Mouse (Mus musculus) heart, embryonic 16.5 days (tissue): ENCODE data around the gene Flrt2. TPM values are rescaled to one million over a fixed set of nuclear protein-coding genes. Genes with fewer than 3 reads are reported as not detected.
A peak's percentile ranks its signal among the peaks of the same experiment; 100 is the strongest.

Experiments used
- ATAC-seq: fragments of 200-750 bp; cut with Nextera tagmentation; replicated peaks from 2 replicates; pipeline ENCODE4 v1.8.0; 2017; ENCODE audit warnings: moderate number of reproducible peaks; ENCODE audit not compliant: insufficient read depth, low FRiP score; ENCODE audit errors: extremely low read depth
- H3K27ac ChIP-seq: fragments of 300-500 bp; sonication (generic); 2 replicates; pipeline ENCODE4 v1.5.1; 2014; ENCODE audit warnings: mild to moderate bottlenecking, low read length, control low read depth, moderate library complexity
- H3K27me3 ChIP-seq: fragments of 300-500 bp; sonication (generic); 2 replicates; pipeline ENCODE4 v1.6.1; 2014; ENCODE audit warnings: low read length, mixed read lengths; ENCODE audit not compliant: control insufficient read depth, insufficient read depth
- H3K36me3 ChIP-seq: fragments of 300-500 bp; sonication (generic); 2 replicates; pipeline ENCODE4 v1.6.1; 2014; ENCODE audit not compliant: control insufficient read depth, insufficient read depth
- H3K4me1 ChIP-seq: fragments of 300-500 bp; sonication (generic); 2 replicates; pipeline ENCODE4 v1.6.1; 2014; ENCODE audit warnings: low read length, mixed read lengths; ENCODE audit not compliant: control insufficient read depth, insufficient read depth
- H3K4me2 ChIP-seq: fragments of 300-500 bp; sonication (generic); 2 replicates; pipeline ENCODE4 v1.6.1; 2014; ENCODE audit warnings: low read depth, mild to moderate bottlenecking, control low read depth, low read length
- H3K4me3 ChIP-seq: fragments of 300-500 bp; sonication (generic); 2 replicates; pipeline ENCODE4 v1.5.1; 2014; ENCODE audit warnings: mild to moderate bottlenecking, control low read depth, low read length
- H3K9ac ChIP-seq: fragments of 300-500 bp; sonication (generic); 2 replicates; pipeline ENCODE4 v1.6.1; 2014; ENCODE audit warnings: low read length, control low read depth
- H3K9me3 ChIP-seq: fragments of 300-500 bp; sonication (generic); replicated peaks from 2 replicates; pipeline ENCODE4 v1.6.1; 2016; ENCODE audit warnings: low read length; ENCODE audit not compliant: control insufficient read depth
- WGBS: fragments of 180-500 bp; shearing (Covaris S2); extraction: QIAGEN DNeasy Blood & Tissue Kit; methylation state at CpG from one replicate; pipeline ENCODE4 v1.1.7; 2014; 5-methylcytosine and 5-hydroxymethylcytosine counted together
- polyA plus RNA-seq: library from polyadenylated mRNA; unstranded; fragments of >200 nt; fragmentation: Nextera tagmentation; extraction: Ambion mirVana; gene quantifications from 2 replicates; pipeline ENCODE4 v1.2.1, GENCODE M21; 2015

The Flrt2 gene
- polyA plus RNA-seq, 1 experiment from 2014 or later = 14.4 TPM

DNA sequence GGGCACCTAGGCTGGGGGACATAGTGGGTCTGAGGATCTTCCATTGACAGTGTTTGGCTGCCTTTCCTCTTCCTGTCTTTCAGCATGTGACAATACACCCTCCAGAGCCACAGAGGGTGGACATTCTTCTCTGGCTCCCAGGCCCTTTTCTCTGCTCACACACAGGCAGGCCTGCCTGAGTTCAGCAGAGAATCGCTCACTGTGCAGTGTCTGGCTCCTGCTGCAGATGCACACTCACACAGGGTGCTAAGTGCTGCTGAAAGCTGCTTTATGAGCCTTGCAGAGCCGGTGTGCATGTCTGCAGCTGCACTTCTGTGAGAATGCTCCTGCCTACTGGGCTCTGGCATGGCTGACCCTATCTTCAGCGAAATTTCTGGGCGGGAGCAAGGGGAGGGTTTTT is 52.3 kb downstream of the Flrt2 start:
- H3K36me3 ChIP-seq = no peaks in the 10 kb centered on the region
- no peaks in the 10 kb centered on the region for H3K27me3 ChIP-seq
- H3K9me3 ChIP-seq = no peaks in the 10 kb centered on the region
- peaks cover 24% of the 10 kb centered on the region for H3K4me1 ChIP-seq
- H3K9ac ChIP-seq = peak overlapping the region; percentile 34; the same call in 1 of the 2 replicates
- H3K4me2 ChIP-seq = peak overlapping the region; percentile 19; the same call in 1 of the 2 replicates
- WGBS = 31% methylated on average over 4 of the region's 4 CpGs
- peak; percentile 65 for ATAC-seq
- H3K4me3 ChIP-seq = no peak overlapping the region
- H3K27ac ChIP-seq = peak overlapping the region; percentile 16; the same call in 1 of the 2 replicates

DNA sequence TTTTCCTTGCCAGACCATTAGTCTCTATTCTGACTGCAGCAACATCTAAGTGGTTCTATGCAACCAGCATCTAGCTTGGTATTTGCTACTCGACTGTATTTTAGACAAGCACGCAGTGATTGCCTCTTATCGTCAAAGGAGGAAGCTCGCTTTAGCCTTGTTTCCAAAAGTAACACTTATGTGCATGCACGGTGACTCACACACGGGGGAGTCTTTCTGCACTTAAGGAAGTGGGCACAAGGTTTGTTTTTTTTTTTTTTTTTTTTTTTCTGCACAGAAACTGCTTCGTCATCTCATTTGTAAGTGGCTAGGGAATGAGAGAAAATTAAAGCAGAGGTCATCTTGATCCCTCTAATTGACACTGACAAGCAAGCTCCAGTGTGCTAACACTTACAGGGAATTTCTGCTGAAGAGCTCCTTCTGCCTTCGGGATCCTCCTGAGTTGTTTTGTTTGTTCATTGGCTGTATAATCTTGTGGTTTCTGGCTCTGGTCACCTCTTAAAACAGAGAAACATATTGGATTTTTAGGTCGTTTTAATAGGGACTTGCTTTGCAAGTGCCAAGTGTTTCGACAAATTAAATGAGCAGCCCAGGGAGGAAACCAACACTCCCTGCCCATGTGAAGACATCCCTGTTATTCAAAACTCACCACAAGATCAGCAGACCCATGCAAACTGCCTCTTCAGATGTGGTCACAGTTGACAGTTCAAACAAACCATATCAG is 55.0 kb downstream of the Flrt2 start:
- 25% methylated on average over 10 of the region's 10 CpGs for WGBS

DNA sequence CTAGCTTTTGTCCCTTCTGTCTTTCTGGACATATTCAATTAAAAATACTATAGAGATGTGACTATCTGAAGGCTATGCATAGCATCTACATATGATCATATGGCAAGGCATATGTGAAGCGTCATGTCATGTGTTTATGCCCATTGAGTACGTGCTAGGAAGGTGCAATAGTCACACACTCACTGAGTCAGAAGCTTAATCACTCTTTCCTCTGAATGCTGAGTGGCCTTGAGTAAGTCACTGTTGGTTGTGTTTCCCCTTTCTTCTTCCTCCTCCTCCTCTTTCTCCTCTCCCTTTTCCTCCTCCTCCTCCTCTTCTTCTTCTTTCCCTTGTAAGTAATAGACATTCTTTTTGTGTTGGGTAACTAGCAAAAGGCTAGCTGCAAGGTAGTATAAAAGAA is 56.7 kb downstream of the Flrt2 start:
- Histone ChIP-seq H3K4me1 (peaks cover 22% of the 10 kb centered on the region), H3K4me3 (no peak overlapping the region), H3K27ac (no peak overlapping the region), H3K36me3 (no peaks in the 10 kb centered on the region), H3K9ac (no peak overlapping the region), H3K9me3 (no peaks in the 10 kb centered on the region), H3K27me3 (no peaks in the 10 kb centered on the region), H3K4me2 (no peak overlapping the region)
- no peak for ATAC-seq
- 82% methylated on average over 2 of the region's 2 CpGs for WGBS

More for the DNA sequence above, 55.0 kb downstream of the Flrt2 start:
- Histone ChIP-seq H3K4me3 (no peak overlapping the region), H3K9me3 (no peaks in the 10 kb centered on the region), H3K27ac (peak overlapping the region; percentile 51; the same call in 1 of the 2 replicates), H3K4me2 (peak overlapping the region; percentile 37), H3K4me1 (peaks cover 26% of the 10 kb centered on the region), H3K27me3 (no peaks in the 10 kb centered on the region), H3K9ac (no peak overlapping the region), H3K36me3 (no peaks in the 10 kb centered on the region)
- ATAC-seq = 0 out of 2 replicates have a peak, but pooled peaks have one; percentile 49

DNA sequence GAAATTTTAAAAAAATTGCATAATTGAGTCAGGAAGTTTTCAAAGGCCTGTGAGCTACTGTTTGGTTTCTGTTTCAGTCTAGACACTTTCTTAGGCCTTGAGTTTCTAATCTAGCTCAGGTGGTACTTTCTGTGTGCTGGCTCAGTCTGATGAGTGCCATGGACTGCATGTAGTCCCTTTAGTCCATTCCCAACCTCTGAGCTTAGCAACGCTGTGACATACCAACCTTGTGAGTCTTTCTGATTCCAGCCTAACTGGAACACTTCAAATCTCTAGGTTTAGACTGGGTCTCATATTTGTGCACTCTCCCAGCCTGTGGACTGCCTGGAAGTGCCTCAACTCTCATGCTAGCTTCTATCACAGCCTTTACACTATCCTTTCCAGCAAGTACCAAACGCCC is 57.2 kb downstream of the Flrt2 start:
- Histone ChIP-seq H3K4me2 (no peak overlapping the region), H3K27me3 (no peaks in the 10 kb centered on the region), H3K4me3 (no peak overlapping the region), H3K27ac (no peak overlapping the region), H3K9me3 (no peaks in the 10 kb centered on the region), H3K9ac (no peak overlapping the region), H3K4me1 (peaks cover 19% of the 10 kb centered on the region), H3K36me3 (no peaks in the 10 kb centered on the region)
- no peak for ATAC-seq
- 70% methylated on average over 2 of the region's 2 CpGs for WGBS

DNA sequence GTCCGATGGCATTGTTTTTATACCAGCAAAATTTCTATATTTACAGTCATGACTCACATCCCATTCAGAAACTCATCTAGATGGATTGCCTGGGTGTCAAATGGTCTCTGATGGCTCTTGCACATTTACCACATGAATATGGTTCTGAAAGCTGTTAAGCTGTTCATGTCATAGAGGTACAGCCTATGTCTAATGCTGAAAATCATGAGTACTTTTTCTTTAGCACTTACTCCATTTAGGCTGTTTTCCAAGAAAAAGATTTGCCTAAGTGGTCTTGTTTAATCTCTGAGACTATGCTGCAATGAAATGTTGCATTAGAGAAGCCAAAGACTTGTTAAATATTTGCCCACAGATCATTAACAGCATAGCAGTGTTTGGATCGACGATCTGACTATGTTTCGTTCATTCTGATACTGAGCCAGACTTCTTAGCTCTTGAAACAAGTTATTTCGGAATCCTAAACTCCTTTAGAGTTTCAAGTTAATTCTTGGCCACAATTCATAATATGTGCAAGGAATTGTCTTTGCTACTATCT is 67.3 kb downstream of the Flrt2 start:
- no peak overlapping the region for H3K27ac ChIP-seq
- H3K9me3 ChIP-seq = no peaks in the 10 kb centered on the region
- no peak overlapping the region for H3K4me3 ChIP-seq
- H3K9ac ChIP-seq = no peak overlapping the region
- no peaks in the 10 kb centered on the region for H3K27me3 ChIP-seq
- WGBS = 83% methylated on average over 5 of the region's 5 CpGs
- no peak for ATAC-seq
- H3K4me1 ChIP-seq = no peaks in the 10 kb centered on the region
- H3K36me3 ChIP-seq = no peaks in the 10 kb centered on the region
- H3K4me2 ChIP-seq = no peak overlapping the region

DNA sequence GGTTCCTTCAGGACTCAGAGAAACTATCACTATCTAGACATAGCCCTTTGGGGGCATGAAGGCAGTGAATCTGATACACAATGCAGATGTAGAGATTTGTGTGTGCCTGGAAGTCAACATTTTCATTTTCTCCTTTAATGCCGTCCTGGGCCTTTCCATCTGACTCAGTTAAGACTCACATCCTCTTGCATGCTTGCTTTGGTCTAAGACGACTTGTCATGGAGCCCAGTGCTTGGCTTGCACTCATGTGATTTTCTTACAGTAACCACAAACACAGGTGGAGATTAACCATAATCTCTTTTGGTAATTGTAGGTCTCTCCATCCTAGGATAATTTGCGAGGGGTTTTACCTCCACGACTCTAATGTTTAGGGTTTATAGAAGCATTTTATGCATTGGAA is 73.2 kb downstream of the Flrt2 start:
- 79% methylated on average over 4 of the region's 4 CpGs for WGBS
- no peak overlapping the region for H3K27ac ChIP-seq
- ATAC-seq = no peak
- H3K4me1 ChIP-seq = peaks cover 3% of the 10 kb centered on the region; the same call in 1 of the 2 replicates
- no peaks in the 10 kb centered on the region for H3K27me3 ChIP-seq
- no peak overlapping the region for H3K4me2 ChIP-seq
- H3K36me3 ChIP-seq = no peaks in the 10 kb centered on the region
- H3K9ac ChIP-seq = no peak overlapping the region
- no peak overlapping the region for H3K4me3 ChIP-seq
- H3K9me3 ChIP-seq = no peaks in the 10 kb centered on the region

DNA sequence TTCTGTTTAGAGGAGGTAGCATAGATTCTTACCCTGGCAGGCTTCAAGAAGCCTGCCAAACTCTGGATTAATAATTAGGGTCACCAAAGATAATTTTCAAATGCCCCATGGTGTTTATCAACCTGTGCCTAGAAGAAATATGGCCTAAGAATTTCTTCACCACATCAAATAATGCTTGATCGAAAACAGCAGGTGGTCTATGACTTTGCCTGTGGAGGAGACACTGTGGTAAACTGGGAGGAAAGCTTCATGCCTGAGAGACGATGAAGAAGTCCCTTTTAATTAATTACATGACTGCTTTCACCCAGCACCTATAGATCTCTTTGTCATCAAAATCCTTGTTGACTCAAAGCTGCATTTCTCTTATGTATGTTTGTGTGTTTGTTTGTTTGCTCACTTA is 77.0 kb downstream of the Flrt2 start:
- Histone ChIP-seq H3K4me3 (no peak overlapping the region), H3K4me1 (peaks cover 13% of the 10 kb centered on the region), H3K4me2 (no peak overlapping the region), H3K36me3 (no peaks in the 10 kb centered on the region), H3K9ac (no peak overlapping the region), H3K27ac (no peak overlapping the region), H3K27me3 (no peaks in the 10 kb centered on the region), H3K9me3 (no peaks in the 10 kb centered on the region)
- ATAC-seq = no peak
- 81% methylated on average over 2 of the region's 2 CpGs for WGBS

DNA sequence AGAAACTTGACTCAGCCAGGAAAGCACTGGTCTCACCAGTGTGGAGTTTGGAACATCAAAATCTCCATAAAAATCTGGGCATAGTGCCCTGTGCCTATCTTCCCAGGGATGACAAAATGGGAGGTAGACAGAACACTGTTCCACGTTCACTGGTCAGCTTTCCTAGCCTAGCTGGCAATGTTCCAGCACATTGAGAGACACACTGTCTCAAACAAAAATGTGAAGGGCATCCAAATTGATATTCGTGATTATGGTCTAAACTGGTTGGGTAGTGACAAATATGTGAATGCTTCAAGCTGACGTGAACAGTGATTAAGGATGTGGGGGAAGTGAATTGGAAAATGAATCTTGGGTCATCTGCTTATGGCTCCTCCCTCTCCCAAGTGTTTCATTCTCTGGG is 78.2 kb downstream of the Flrt2 start:
- no peak overlapping the region for H3K4me2 ChIP-seq
- H3K9me3 ChIP-seq = no peaks in the 10 kb centered on the region
- no peak overlapping the region for H3K9ac ChIP-seq
- WGBS = 52% methylated on average over 3 of the region's 3 CpGs
- H3K4me1 ChIP-seq = peaks cover 13% of the 10 kb centered on the region
- H3K4me3 ChIP-seq = no peak overlapping the region
- no peak overlapping the region for H3K27ac ChIP-seq
- no peaks in the 10 kb centered on the region for H3K27me3 ChIP-seq
- ATAC-seq = no peak
- H3K36me3 ChIP-seq = no peaks in the 10 kb centered on the region

DNA sequence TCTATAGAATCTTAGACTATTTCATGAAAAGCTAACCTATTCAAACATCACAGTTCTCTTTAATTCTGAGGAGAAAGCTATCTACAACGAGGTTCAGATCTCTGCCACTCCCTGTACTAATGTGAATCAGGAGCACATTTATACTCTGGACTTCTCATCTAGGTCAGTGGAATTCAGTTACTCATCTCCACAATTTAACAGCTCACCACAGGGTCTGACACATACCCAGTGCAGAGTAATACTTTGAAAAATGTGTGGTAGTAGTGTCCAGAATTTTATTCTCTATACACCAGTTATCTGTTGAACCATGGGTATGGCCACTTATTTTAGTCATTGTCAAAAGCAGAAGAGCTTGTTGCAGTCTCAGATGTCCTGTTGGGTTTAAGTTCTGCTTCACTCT is 98.1 kb downstream of the Flrt2 start:
- Histone ChIP-seq H3K9ac (no peak overlapping the region), H3K4me2 (no peak overlapping the region), H3K9me3 (no peaks in the 10 kb centered on the region), H3K27ac (no peak overlapping the region), H3K4me1 (no peaks in the 10 kb centered on the region), H3K27me3 (no peaks in the 10 kb centered on the region), H3K4me3 (no peak overlapping the region), H3K36me3 (no peaks in the 10 kb centered on the region)
- ATAC-seq = no peak
- WGBS = 62% methylated on average over 1 of the region's 1 CpGs
